Mouse (Mus musculus) cerebellum, postnatal 4 days (tissue): ENCODE data around the gene Smyd1.
"Not testable (repeated sequence)": the region's sequence is repeated elsewhere in the genome, so short reads cannot be mapped to it uniquely, and the experiment has no call there.

Experiments
- DNase-seq, 2 experiments: peaks; one replicate each; pipeline ENCODE4 v3.0.0; 2022; ENCODE audit warnings: low spot score in 2 of 2, mixed read lengths in 1 of 2

Smyd1 gene

DNA sequence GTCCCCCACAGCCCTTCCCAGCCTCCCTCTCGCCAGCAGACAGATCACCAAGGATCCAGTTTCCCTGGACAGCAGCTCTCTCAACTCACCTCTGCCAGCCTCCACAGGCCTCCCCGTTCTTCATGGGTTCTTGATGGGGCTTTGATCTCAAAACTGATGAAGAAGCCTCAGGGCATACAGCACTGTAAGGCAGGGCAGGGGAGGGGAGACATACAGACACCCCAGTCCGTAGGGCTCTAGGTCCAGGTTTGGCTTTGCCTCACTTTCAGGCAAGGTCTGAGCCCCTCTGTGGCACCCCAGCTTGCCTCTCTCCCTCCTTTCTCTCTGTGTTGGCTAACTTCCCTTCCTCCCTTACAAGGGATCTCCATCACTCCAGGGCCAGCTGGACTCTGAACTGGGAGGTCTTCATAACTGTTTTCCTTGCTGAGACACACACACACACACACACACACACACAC lies at the start of gene Smyd1:
Gene Smyd1 (minus strand): TSS at position 408 of the 458 bp plus-strand sequence.
- DNase-seq: no peak

DNA sequence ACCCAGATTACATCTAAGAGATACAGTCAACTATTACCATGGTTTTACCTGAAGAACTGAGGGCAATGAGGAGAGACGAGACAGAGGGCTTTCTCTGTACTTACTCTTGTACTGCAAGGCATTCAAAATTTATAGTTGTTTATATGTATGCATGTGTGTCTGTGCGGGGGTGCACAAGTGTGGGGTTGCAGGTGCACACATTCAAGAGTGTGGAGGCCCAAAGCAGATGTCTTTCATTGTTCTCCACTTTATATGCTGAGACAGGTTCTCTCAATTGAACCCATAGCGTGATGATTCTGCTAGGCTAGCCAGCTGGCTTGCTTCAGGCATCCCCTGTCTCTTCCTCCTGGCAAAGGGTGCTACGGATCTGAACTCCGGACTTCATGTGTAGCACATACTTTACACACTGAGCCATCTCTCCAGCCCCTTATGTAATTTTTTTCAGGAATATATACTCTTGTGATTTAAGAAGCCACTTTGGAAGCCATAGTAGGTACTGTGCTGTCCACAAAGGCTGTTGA lies 49.1 kb upstream of the Smyd1 start:
- no peak for DNase-seq

DNA sequence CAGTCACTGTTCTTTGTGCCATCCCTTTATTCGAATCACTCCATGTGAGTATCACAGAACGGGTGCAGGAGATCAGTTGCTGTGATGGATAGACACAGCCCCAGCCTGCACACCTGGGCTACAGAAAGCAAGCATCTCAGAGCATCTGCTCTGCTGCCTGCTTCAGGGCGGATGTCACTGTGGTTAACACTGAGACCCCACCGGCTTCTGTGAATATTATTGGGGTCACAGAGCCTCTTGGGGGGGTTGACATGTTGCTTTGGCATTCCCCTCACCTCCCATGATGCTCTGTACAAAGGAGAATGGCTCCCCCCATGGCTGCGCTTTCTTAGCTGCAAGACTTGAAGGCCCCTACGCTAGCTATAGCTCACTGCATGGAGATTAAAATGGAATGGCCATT lies 47.4 kb upstream of the Smyd1 start:
- no peak for DNase-seq

DNA sequence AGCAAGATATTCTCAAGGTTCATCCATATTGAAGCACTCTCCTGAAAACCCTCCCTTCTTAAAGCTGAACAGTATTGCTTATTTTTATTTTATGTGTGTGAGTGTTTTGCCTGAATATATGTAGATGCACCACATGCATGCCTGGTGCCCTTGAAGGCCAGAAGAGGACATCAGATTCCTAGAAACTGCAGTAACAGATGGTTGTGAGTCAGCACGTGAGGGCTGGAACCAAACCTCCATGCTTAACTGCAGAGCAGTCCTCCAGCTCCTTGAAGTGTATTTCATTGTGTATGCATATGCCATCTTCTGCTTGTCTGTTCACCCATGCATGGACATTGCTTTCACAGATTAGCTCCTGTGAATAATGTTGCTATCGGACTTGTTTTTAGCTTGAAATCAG lies 42.0 kb upstream of the Smyd1 start:
- no peak for DNase-seq

DNA sequence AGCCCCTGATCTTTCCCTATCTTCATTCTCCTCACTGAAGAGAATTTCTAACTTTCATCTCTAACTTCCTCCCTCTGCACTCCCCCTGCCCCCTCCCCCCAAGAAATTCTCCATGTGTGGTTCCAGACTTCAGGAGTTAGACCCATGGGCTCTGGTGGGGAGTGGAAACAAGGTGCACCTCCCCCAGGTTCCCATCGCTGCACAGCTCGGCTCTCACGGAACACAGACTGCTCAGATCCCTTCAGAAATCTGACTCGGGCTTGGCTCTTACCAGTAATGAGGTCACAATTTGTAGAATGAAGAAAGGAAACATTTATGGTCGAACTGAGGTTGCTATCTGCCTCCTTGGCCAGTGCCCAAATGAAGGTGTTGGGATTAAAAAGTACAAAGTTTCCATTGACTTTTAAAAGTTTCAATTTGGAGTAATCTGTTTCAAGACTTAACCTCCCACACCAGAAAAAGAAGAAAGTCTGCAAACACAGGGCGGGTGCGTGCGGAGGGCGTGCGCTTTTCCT lies 39.2 kb upstream of the Smyd1 start:
- no peak for DNase-seq

DNA sequence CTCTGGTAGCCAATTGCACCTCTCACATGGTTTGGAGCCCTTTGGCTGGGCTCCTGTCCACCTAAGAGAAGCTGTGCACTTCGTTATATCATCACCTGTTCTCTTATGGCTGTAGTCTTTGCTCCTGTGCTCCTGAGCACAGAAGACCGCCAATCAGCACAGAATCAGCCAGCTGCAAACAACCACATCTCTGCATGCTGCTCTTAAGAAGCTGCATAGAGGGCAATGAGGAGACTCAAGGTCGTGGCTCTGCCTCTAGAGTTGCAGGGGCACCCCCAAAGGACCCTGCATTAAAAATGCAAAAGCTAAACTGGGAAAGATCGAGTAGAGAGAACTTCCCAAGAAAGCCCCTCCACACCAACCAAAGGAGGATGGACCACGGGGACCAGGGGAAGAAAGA lies 38.7 kb upstream of the Smyd1 start:
- DNase-seq: no peak

DNA sequence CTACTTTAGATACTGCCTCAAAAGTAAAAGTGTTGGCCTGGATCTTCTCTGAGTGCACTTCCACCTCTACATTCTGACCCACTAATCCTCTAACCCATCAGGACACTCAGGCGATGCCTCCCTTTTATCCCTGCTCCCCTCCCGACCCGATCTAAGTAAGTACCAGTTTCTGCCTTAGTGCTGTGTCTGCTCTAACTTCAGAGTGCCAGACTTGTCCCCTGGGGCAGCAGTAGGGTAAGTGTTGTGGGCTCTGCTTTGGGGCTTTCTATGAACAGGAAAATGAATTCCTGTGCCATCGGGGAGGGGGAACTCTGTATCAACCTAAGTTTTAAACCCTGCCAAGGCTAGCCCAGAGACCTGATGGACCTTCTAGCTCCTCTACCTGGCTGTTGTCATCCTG lies 38.2 kb upstream of the Smyd1 start:
- no peak for DNase-seq

DNA sequence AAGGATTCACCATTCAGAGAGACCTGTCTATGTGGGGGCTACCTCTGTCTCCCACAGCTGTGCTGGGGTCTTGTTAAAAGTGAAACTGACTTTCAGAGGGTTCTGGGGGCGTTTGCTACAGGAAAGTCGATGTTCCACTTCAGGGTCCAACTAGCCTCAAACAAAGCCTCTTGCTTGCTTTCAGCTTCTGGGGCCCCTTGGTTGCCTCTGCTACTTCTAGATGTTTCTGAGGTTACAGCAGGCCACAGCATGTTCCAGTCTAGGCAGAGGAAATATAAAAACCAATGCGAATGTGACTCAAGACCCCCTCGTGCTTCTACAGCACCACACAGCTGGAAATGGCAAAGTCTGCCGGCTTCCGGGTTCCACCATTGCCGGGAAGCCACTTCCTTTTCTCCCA lies 35.5 kb upstream of the Smyd1 start:
- DNase-seq: no peak

DNA sequence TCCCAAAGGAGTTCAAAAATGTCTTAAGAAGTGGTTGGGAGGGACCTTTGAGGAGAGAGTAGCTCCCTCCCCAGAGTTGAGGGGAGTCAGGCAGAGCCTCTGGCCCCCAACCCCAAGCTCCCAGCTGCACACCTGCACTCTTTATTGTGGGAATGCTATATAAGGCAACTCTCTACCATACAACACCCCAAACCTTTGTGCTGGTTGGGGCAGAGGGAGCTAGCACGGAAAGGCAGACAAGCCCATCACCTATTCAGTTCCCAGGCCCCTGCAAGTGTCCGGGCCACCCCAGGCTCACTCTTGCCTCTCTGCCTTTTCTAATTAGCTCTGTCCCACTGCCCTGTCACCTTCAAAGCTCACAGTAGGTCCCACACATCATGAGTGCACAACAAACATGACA lies 31.7 kb upstream of the Smyd1 start:
- no peak for DNase-seq

DNA sequence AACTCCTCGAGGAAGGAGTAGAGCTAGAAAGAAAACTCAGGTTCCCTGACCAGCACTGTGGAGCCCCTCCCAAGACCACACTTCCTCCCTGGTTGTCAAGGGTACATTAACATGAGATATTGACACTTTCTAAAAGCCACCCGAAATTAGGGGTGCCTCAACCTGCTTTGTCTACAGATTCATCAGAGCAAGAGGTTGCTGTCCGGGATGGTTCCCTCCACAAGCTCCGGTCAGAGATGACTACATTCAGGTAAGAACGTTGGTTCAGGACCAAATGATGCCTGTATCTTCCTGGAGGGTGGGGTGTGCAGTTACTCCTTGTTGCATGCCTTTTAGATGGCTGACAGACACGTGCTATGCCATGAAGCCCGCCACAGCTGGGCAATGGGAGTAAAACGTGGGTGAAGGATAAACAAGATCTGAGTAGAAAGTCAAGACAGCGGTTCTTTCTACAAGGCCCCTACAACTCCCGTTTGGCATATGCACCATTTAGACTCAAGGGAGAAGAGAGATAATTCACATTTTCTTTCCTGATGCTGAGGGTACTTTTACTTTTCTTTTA lies 30.9 kb upstream of the Smyd1 start:
- no peak for DNase-seq

DNA sequence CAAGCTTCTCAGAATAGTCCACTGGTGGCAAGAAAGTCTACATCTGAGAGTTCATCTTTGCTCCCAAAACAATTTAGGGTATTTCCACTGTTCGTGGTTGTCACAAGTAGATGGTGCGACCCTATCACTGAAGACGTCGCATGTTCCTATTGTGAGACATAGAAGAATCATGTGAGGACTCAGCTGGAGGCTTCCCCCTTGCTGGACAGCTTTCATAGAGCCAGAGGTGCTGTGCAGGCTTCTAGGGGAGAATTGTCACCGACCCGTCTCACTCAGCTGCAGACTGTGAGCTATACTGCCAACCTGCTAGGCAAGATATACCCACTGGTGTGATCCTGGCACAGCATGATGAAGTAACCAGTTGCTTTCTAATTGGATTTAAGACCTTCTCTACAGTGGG lies 30.2 kb upstream of the Smyd1 start:
- DNase-seq: no peak

DNA sequence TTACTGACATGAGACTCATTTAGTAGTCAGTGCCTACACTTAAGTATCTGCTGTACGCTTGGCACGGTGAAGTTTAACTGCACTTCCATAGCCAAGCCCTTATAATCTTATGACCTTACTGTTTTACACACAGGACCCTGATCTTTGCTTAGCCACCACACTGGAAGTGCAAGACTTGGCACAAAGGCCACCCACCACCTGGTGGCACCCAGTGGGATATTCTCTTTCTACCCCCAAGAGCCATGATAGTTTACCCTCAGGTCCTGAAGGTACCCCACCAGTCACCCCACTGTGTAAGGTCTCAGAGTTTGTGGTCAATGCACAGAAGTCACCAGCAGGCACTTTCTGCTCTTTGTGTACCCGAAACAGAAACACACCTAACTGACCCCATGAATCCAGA lies 29.2 kb upstream of the Smyd1 start:
- DNase-seq: no peak

DNA sequence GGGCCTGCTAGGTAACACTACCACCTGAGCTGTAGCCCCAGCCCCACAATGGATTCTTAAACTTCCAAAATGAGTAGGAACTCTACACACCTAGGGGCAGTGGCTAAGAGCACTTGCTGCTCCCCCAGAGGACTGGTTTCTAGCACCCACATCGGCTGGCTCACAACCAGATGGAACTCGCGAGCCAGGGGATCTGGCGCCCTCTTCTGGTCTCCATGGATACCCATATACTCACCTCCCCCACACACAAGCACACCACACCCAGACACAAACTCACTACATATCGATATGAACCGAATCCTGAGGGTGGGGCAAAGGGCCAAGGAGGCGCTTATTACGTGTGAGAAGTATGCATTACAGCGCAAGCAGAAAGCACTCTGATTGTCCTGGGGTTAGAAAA lies 26.0 kb upstream of the Smyd1 start:
- DNase-seq: no peak

DNA sequence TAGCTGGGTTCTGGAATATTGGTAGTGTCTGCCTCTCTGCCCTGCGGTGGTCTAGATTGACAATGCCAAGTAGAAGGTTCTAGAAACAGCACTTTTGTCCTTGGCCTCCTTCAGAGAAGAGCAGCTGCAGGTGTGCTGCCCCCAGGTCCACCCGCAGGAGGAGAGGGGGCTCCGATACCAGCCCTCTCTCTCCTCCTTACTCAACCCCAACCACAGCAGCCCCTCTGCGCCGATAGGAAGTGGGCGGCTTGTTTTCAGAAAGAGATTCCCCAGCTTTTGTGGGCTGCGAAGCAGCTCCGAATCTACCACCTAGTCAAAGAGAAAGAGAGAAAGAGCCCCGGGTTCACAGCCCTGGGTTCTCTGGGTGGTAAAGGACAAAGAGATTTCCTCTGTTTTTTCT lies 19.1 kb upstream of the Smyd1 start:
- DNase-seq: no peak

DNA sequence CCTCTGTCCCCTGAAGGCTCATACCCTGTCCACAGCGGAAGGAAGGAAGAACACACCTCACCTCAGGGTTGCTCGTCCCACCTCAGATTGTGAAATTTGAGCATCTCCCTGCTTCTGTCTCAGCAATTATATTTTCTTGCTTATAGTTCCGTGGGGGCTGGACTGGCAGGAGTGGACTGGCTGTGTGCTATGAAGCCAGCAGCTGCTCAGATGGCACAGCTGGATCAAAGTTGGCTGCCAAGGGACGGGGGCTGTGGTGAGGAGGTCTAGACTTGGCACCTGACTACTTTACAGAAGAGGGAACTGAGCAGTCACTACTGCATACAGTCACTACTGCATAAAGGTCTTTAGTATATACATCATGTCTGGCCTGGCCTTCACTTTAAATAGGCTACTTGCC lies 17.3 kb upstream of the Smyd1 start:
- no peak for DNase-seq

DNA sequence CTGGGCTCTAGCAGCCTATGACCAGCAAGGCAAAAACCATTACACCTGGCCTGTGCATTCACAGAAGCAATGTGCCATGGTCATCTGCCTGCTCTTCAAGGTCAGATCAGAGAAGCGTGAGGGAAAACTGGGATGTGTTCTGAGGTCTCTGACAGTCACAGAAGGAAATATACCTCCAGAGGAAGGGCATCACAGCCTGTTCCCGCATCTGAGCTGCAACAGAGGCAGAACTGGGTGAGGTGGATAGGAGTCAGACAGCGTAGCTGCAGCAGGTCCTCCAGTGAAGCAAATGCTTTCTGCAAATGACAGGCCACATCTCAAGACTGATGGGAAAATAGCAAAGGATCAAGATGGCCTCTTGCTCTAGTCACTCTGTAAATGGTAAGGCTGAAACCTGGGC lies 16.9 kb upstream of the Smyd1 start:
- no peak for DNase-seq

DNA sequence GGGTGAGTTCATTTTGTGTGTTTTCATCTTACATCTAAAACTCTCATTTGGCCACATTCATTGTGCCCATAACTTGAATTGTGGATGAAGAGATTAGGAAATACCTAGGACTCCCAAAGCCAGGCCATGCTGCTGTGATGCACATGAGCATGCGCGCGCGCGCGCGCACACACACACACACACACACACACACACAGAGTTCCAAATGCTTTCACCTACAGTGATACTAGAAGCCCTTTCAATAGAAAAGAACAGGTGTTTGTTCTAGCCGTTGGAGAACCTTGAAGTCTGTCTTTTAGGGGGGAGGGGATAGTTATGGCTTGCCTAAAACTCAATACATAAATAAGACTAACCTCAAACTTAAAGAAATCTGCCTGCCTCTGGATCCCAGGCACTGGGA lies 15.6 kb upstream of the Smyd1 start:
- DNase-seq: no peak

DNA sequence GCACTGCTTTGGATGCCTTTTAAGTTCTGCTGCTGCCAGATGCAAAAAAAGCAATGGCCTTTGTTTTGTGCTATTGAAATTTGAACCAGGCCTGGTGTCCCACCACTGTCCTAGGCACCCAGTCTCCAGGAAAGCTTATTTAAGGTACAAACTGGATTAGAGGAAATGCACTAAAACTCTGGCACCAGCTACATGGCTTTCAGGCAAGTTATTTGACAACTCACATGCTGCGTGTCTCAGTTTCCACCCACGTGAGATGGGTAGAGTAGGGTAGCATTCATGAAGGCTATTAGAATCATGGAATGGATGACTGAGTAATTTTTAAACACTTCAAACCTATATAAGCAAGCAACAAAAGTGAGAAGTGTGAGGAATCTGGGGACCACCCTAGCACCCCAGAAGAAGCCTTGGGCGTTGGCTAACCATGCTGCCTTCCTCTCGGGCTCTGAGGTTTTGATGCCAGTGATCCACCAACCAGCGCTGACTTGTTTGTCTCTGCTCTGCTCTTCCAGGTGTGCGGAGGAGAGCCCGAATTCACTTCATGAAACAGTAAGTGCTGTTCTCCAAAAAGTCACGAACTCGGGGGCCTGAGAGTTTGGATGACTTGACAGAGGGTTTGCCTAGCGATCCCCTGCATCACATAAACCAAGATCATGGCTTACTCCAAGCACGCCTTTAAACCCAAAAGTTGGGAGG lies 11.7 kb upstream of the Smyd1 start:
- no peak for DNase-seq

DNA sequence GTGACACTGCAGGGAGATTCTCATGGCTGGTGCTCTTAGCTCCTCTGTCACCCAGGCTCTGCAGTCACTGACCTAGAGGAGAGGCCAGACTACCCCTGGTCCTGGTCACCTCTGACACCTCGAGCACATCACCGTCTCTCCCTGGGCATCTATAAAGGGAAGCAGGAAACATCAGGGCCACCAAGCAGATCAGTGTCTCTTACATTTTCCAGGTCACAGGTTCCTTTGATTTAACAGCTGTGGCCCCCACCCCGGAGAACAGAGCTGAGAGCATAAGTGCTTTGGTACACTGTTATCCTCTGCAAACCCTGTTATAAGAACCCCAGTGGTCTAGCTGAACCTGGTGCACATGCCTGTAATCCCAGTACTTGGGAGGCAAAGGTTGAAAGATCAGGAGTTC lies 11.0 kb upstream of the Smyd1 start:
- no peak for DNase-seq

DNA sequence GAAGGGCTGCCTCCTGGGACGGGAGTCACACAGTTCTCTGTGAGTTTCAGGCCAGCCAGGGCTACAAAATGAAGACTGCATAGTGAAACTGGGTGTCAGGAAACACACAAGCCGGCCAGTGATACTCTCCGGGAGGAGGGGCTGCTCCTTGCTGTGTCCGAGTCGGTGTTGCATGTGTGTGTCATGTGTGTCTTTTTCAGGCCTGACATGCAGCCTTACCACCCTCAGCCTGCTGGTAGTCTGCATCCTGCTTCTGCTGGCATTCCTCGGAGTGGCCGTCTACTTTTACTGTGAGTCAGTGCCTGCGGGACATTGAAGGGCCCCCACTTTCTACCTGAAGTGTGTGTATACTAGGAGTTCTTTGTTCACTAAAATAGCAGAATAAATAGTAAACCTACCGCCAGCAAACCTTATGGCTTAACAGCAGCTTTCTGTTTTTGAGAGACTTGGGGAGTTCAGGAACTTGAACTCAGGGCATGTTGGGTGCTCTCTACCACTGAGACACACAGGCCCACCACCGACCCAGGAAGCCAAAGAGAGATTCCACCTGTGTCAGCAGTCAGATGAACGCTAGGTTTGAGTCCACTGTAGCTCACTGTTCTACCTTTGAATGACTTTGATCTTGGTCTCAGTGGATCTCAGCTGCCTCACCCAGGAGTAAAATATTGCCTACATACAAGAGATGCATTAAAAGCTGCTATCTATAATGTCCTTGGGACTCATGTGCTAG lies 10.4 kb upstream of the Smyd1 start:
- DNase-seq: no peak

DNA sequence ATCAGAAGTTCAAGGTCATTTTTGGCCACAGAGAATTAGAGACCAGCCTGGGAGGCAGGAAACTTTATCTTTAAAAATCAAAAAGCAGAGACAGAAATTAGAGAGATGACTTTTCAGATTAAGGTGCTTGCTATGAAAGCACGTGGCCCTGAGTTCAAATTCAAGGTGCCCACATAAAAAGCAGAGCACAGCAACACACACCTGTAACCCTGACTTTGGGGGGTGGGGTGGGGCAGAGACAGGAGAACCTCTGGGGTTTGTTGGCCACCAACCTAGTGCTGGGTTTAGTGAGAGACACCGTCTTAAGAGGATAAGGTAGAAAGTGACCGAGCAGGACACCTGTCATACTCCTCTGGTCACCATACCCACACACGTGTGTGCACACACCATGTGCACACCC lies 9.5 kb upstream of the Smyd1 start:
- DNase-seq: not testable (repeated sequence)

DNA sequence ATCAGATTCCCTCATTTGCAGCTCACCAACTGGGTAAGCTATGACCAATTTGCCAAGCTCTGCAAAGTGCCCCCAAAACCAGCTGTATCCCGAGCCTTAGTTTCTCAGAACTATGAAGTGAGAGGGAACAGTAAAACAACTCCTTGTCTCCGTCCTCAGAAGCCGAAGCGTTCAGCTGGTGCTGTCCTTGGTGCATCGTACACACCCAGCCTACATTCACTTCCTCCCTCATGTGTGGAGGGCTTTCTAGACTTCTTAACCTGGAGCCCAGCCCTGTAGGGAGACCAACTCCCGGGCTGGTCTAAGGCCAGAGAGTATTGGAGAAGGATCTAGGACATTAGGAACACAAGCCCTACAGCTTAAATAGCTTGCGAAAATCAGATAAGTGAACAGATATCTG lies 8.5 kb upstream of the Smyd1 start:
- no peak for DNase-seq

DNA sequence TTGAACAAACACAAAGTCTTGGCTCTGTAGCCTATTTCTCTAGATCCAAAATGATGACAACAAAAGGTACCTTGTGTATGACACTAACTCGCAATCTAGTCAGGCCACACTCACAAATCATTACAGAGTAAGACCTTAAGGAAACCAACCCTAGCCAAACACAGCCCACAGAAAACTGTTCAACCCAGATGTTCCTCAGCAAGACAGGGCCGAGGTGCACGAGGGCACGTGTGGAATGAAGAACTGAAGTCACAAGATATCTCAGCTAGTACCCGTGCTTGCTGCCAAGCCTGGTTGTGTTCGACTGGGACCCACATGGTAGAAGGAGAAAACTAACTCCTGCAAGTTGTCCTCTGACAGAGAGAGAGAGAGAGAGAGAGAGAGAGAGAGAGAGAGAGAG lies 7.8 kb upstream of the Smyd1 start:
- DNase-seq: no peak
